Mouse (Mus musculus) ES-Bruce4 (cell line): ENCODE results near the gene Wdr37. TPM values are rescaled to one million over a fixed set of nuclear protein-coding genes. Genes with fewer than 3 reads are reported as not detected.

Experiments used
- H3K27ac ChIP-seq: 2 replicates; pipeline ENCODE4 v1.5.1; 2012; ENCODE audit warnings: low read length, inconsistent platforms; ENCODE audit not compliant: insufficient read depth
- H3K27me3 ChIP-seq: 2 replicates; pipeline ENCODE4 v1.6.1; 2012; ENCODE audit warnings: mild to moderate bottlenecking, low read length, inconsistent platforms; ENCODE audit not compliant: control insufficient read depth, poor library complexity, insufficient read depth, severe bottlenecking
- H3K36me3 ChIP-seq: 2 replicates; pipeline ENCODE4 v1.6.1; 2012; ENCODE audit warnings: inconsistent platforms, mild to moderate bottlenecking, low read length, moderate library complexity; ENCODE audit not compliant: control insufficient read depth, poor library complexity, insufficient read depth, severe bottlenecking
- H3K4me1 ChIP-seq: one replicate; pipeline ENCODE4 v1.8.1; 2011; ENCODE audit warnings: low read length; ENCODE audit not compliant: control insufficient read depth, insufficient read depth
- H3K4me3 ChIP-seq: 2 replicates; pipeline ENCODE4 v1.5.1; 2011; ENCODE audit warnings: low read depth, mild to moderate bottlenecking, low read length
- H3K9ac ChIP-seq: 2 replicates; pipeline ENCODE4 v1.6.1; 2012; ENCODE audit warnings: low read depth, mild to moderate bottlenecking, inconsistent platforms; ENCODE audit not compliant: poor library complexity, severe bottlenecking
- H3K9me3 ChIP-seq: replicated peaks from 2 replicates; pipeline ENCODE4 v1.6.1; 2012; ENCODE audit warnings: mild to moderate bottlenecking, low read length, inconsistent platforms; ENCODE audit not compliant: control insufficient read depth, poor library complexity, insufficient read depth, severe bottlenecking
- CTCF ChIP-seq: IDR thresholded peaks from one replicate; pipeline ENCODE4 v1.8.1; 2011; ENCODE audit warnings: low read depth, low read length
- EP300 ChIP-seq: IDR thresholded peaks from 2 replicates; pipeline ENCODE4 v1.6.1; 2011; ENCODE audit warnings: low read depth, low read length; ENCODE audit not compliant: insufficient read depth
- POLR2A ChIP-seq: IDR thresholded peaks from one replicate; pipeline ENCODE4 v1.8.1; 2011; ENCODE audit warnings: low read length; ENCODE audit not compliant: insufficient read depth
- polyA plus RNA-seq: library from polyadenylated mRNA; stranded (reverse); fragments of >200 nt; gene quantifications from 2 replicates; pipeline ENCODE4 v1.2.4, GENCODE M21; 2011; ENCODE audit warnings: low read depth; ENCODE audit not compliant: missing spikeins, insufficient read depth, insufficient read length

Wdr37 gene
- polyA plus RNA-seq, 1 experiment: 30.2 TPM

DNA sequence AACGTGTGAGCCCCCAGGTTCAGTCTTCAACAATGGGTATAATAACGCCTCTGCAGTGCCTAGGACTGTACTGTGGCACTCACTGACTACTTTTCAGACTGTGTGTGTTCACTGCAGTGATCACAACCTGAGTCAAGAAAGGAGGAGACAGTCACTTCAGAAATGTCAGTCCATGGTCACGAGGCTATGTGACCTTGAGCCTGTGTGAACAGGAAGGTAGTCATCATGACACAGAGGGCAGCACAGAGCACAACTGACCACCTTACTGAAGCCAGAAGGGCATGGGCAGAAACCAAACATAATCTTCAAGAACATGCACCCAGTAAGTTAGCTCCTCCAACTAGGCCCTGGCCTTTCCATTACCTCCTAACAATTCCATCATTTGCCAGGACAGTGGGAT is 9.9 kb upstream of the Wdr37 start:
- H3K9ac ChIP-seq: no peak overlapping the region
- H3K4me3 ChIP-seq: no peak overlapping the region
- no peaks in the 10 kb centered on the region for H3K4me1 ChIP-seq
- H3K36me3 ChIP-seq: no peaks in the 10 kb centered on the region
- no peak for TF ChIP-seq POLR2A
- TF ChIP-seq EP300: no peak
- no peak for TF ChIP-seq CTCF
- no peaks in the 10 kb centered on the region for H3K27me3 ChIP-seq
- no peak overlapping the region for H3K27ac ChIP-seq
- H3K9me3 ChIP-seq: no peaks in the 10 kb centered on the region

DNA sequence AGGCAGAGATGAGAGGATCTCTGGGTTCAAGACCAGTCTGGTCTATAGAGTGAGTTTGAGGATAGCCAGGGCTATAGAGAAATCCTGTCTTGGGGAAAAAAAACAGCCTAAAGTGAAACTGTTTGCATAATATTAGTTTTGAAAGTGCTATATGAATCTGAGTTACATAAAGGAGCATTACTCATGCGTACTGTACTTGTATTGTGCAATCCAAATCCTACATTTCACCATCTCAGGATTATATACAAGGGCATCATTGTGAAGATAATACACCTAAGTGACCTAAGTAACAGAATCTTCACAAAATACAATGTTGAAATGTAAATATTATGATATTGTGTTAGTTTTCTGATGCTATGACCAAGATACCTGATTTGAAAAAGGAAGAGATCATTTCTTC is 2.1 kb upstream of the Wdr37 start:
- Histone ChIP-seq H3K4me1 (no peaks in the 10 kb centered on the region), H3K9ac (no peak overlapping the region), H3K9me3 (no peaks in the 10 kb centered on the region), H3K27me3 (no peaks in the 10 kb centered on the region), H3K27ac (no peak overlapping the region), H3K4me3 (no peak overlapping the region), H3K36me3 (no peaks in the 10 kb centered on the region)
- TF ChIP-seq POLR2A: no peak
- TF ChIP-seq CTCF: no peak
- TF ChIP-seq EP300: no peak

DNA sequence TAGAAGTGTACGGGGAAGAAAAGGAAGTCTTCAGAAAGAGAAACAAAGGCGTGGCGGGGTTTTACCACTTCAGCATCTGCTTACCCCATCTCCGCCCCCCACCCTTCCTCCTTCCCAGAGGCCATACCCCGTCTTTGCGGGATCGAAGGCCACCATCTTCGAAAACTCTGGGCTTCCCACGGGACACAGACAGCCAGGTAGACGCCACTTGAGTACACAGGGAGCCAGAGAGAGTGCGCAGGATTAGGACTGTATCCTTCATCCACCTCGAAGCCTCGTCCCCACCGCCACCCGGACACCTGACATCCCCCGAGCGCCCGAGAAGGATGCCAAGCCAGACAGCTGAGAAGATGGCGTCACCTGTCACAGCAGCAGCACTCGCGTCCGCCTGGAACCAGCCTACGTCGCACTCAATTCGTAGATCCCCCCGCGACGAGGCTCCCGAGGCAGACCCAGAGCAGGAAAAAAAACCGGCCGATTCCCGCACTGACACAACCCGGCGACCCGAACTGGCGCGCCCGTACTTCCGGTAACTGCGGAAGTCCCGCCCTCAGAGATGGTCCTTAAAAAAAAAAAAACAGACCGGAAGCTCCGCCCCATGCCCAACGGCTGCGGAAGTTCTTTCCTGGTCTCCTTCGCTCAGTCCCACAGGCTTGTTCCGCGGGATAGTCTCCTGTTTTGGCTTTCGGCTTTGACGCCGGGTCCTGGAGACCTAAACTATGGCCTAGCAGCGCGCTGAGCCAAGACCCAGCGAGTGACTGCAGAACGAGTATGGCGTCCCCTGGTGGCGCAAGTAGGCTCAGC is 997 bp downstream of the Wdr37 start:
- Histone ChIP-seq H3K9ac (peak overlapping the region; percentile 73), H3K27me3 (no peaks in the 10 kb centered on the region), H3K4me3 (peak overlapping the region; percentile 94), H3K9me3 (no peaks in the 10 kb centered on the region), H3K4me1 (no peaks in the 10 kb centered on the region), H3K27ac (peak overlapping the region; percentile 90), H3K36me3 (no peaks in the 10 kb centered on the region)
- no peak for TF ChIP-seq POLR2A
- TF ChIP-seq CTCF: peak; percentile 93
- TF ChIP-seq EP300: 0 out of 2 replicates have a peak, but pooled peaks have one; percentile 3

DNA sequence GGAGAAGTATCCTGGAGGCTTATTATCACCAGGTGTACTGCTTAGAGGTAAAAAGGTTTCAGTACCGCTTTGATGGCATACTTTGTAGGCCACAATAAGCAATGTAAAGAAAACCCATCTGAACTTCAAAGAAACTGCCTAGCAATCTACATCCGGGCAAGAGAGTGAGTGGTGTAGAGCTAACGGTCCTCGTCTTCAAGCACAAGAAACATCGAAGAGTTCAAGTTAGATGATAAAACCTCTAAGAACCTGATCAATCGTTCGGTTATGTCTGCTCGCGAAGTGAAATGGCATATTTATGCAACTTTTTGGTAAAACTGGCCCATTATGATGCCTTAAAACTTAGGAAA is 1.6 kb downstream of the Wdr37 start:
- Histone ChIP-seq H3K4me1 (no peaks in the 10 kb centered on the region), H3K27ac (peak overlapping the region; percentile 3)
- TF ChIP-seq POLR2A (no peak), EP300 (no peak), CTCF (no peak)

DNA sequence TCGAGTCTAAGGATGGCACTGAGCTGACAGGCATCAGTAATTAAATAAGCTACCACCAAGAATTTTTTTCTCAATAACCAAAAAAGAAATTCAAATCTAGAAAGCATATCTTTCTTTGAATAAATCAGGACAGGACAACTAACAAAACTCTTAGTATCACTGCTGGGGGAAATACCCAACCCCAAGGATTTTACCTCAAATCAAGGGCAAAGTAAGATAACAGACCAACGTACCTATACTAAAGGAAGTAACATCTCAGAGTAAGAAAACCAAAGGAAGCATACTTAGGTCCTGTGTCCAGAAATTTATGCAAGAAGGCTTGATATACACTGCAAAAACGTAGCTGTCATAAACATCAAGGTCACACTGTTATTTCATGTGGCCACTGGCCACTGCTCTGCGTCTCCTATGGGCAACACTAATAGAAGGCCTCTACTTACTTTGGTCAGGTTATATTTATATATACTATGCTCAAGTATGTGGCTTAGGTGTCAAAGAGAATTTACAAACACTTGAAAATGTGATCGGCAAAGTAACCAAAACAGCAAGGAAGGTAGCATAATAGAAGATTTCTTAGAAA is 2.0 kb downstream of the Wdr37 start:
- H3K27ac ChIP-seq: no peak overlapping the region
- peak overlapping the region; percentile 73 for H3K9ac ChIP-seq
- H3K4me1 ChIP-seq: no peaks in the 10 kb centered on the region
- no peak overlapping the region for H3K4me3 ChIP-seq
- TF ChIP-seq CTCF (no peak), EP300 (no peak), POLR2A (no peak)
- no peaks in the 10 kb centered on the region for H3K9me3 ChIP-seq
- no peaks in the 10 kb centered on the region for H3K27me3 ChIP-seq
- no peaks in the 10 kb centered on the region for H3K36me3 ChIP-seq

More for the DNA sequence above, 1.6 kb downstream of the Wdr37 start:
- no peaks in the 10 kb centered on the region for H3K27me3 ChIP-seq
- peak overlapping the region; percentile 87 for H3K4me3 ChIP-seq
- H3K9me3 ChIP-seq: no peaks in the 10 kb centered on the region
- no peaks in the 10 kb centered on the region for H3K36me3 ChIP-seq
- peak overlapping the region; percentile 73 for H3K9ac ChIP-seq

DNA sequence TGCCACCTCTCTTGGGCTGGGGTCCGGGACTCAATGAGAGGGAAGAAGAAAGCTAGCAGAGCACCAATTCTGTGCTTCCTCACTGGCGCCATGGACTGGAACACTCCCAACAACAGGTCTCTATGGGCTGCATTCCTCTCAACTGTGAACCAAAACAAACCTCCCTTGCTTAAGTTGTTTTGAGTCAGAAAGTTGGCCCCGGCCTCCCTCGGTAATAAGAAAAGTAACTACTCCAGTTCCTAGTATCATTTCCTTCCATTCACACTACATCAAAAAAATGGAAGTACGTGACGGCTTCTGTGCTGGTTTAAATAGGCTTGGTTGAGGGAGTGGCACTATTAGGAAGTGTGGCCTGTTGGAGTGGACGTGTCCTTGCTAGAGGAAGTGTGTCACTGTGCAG is 5.1 kb downstream of the Wdr37 start:
- TF ChIP-seq CTCF: no peak
- TF ChIP-seq POLR2A: no peak
- TF ChIP-seq EP300: no peak
- Histone ChIP-seq H3K27ac (no peak overlapping the region), H3K27me3 (no peaks in the 10 kb centered on the region), H3K4me1 (no peaks in the 10 kb centered on the region), H3K9ac (no peak overlapping the region), H3K36me3 (peaks cover under 1% of the 10 kb centered on the region; the same call in 1 of the 2 replicates), H3K4me3 (no peak overlapping the region), H3K9me3 (no peaks in the 10 kb centered on the region)
